Mouse (Mus musculus) stomach, postnatal 0 days (tissue): ENCODE results near the gene Tcte2. TPM values are rescaled to one million over a fixed set of nuclear protein-coding genes. Genes with fewer than 3 reads are reported as not detected.
A peak's percentile ranks its signal among the peaks of the same experiment; 100 is the strongest.
"Not testable (repeated sequence)": the region's sequence is repeated elsewhere in the genome, so short reads cannot be mapped to it uniquely, and the experiment has no call there.

Source experiments
- ATAC-seq: fragments of 200-750 bp; cut with Nextera tagmentation; 2 replicates; pipeline ENCODE4 v1.8.0; 2017; ENCODE audit not compliant: low FRiP score, low TSS enrichment
- DNase-seq: peaks from one replicate; pipeline ENCODE4 v3.0.0-alpha.2; 2016; ENCODE audit warnings: low spot score
- H3K27ac ChIP-seq: fragments of 300-500 bp; sonication (generic); replicated peaks from 2 replicates; pipeline ENCODE4 v1.5.1; 2014; ENCODE audit warnings: mild to moderate bottlenecking, control low read depth
- H3K27me3 ChIP-seq: fragments of 300-500 bp; sonication (generic); 2 replicates; pipeline ENCODE4 v1.6.1; 2014; ENCODE audit warnings: low read length; ENCODE audit not compliant: control insufficient read depth, insufficient read depth
- H3K36me3 ChIP-seq: fragments of 300-500 bp; sonication (generic); 2 replicates; pipeline ENCODE4 v1.6.1; 2014; ENCODE audit warnings: low read length, mixed read lengths; ENCODE audit not compliant: control insufficient read depth, insufficient read depth
- H3K4me1 ChIP-seq: fragments of 300-500 bp; sonication (generic); replicated peaks from 2 replicates; pipeline ENCODE4 v1.6.1; 2014; ENCODE audit warnings: antibody characterized with exemption; ENCODE audit not compliant: control insufficient read depth, insufficient read depth
- H3K4me2 ChIP-seq: fragments of 300-500 bp; sonication (generic); replicated peaks from 2 replicates; pipeline ENCODE4 v1.6.1; 2014; ENCODE audit warnings: low read depth, mild to moderate bottlenecking, control low read depth, moderate library complexity
- H3K4me3 ChIP-seq: fragments of 300-500 bp; sonication (generic); 2 replicates; pipeline ENCODE4 v1.5.1; 2014; ENCODE audit warnings: low read depth, low read length, control low read depth
- H3K9ac ChIP-seq: fragments of 300-500 bp; sonication (generic); 2 replicates; pipeline ENCODE4 v1.6.1; 2014; ENCODE audit warnings: mild to moderate bottlenecking, low read length, control low read depth, mixed read lengths
- H3K9me3 ChIP-seq: fragments of 300-500 bp; sonication (generic); 2 replicates; pipeline ENCODE4 v1.6.1; 2016; ENCODE audit warnings: low read length; ENCODE audit not compliant: control insufficient read depth
- CTCF ChIP-seq: IDR thresholded peaks from 2 replicates; pipeline ENCODE4 v1.5.1; 2016; ENCODE audit warnings: antibody characterized with exemption, low read depth, mild to moderate bottlenecking, moderate library complexity
- EP300 ChIP-seq: optimal IDR thresholded peaks from 2 replicates; pipeline ENCODE3; 2016; ENCODE audit warnings: antibody characterized with exemption
- WGBS: fragments of 180-500 bp; shearing (Covaris S2); extraction: QIAGEN DNeasy Blood & Tissue Kit; methylation state at CpG from one replicate; pipeline ENCODE4 v1.1.7; 2014; 5-methylcytosine and 5-hydroxymethylcytosine counted together
- polyA plus RNA-seq: library from polyadenylated mRNA; unstranded; fragments of >200 nt; fragmentation: Nextera tagmentation; extraction: Ambion mirVana; gene quantifications from 2 replicates; pipeline ENCODE4 v1.2.1, GENCODE M21; 2015

The Tcte2 gene
- polyA plus RNA-seq, 1 experiment from 2014 or later, result 3.3 TPM

GRCm38 (mm10) chr17:13781948-13782347, 20.3 kb upstream of the Tcte2 start:
- TF ChIP-seq EP300, result no peak
- TF ChIP-seq CTCF, result no peak

GRCm38 (mm10) chr17:13778865-13779264, 17.2 kb upstream of the Tcte2 start:
- H3K4me1 ChIP-seq, result no peaks in the 10 kb centered on the region
- no peaks in the 10 kb centered on the region for H3K9me3 ChIP-seq
- no peaks in the 10 kb centered on the region for H3K27me3 ChIP-seq
- 82% methylated on average over 1 of the region's 1 CpGs for WGBS
- H3K36me3 ChIP-seq, result no peaks in the 10 kb centered on the region
- ATAC-seq (no peak), DNase-seq (no peak)
- no peak for TF ChIP-seq CTCF
- no peak for TF ChIP-seq EP300
- no peak overlapping the region for H3K4me3 ChIP-seq
- no peak overlapping the region for H3K4me2 ChIP-seq
- no peak overlapping the region for H3K9ac ChIP-seq
- no peak overlapping the region for H3K27ac ChIP-seq

More at GRCm38 (mm10) chr17:13781948-13782347, 20.3 kb upstream of the Tcte2 start:
- no peaks in the 10 kb centered on the region for H3K27me3 ChIP-seq
- no peaks in the 10 kb centered on the region for H3K36me3 ChIP-seq
- DNase-seq (no peak), ATAC-seq (no peak)
- no peak overlapping the region for H3K4me2 ChIP-seq
- no peaks in the 10 kb centered on the region for H3K4me1 ChIP-seq
- H3K4me3 ChIP-seq, result no peak overlapping the region
- no peaks in the 10 kb centered on the region for H3K9me3 ChIP-seq
- no peak overlapping the region for H3K27ac ChIP-seq
- H3K9ac ChIP-seq, result no peak overlapping the region
- WGBS, result 90% methylated on average over 5 of the region's 5 CpGs

GRCm38 (mm10) chr17:13777676-13778075, 16.1 kb upstream of the Tcte2 start:
- WGBS, result 53% methylated on average over 2 of the region's 2 CpGs
- Histone ChIP-seq H3K9me3 (no peaks in the 10 kb centered on the region), H3K4me2 (no peak overlapping the region), H3K4me1 (no peaks in the 10 kb centered on the region), H3K9ac (no peak overlapping the region), H3K4me3 (no peak overlapping the region), H3K27me3 (no peaks in the 10 kb centered on the region), H3K36me3 (no peaks in the 10 kb centered on the region), H3K27ac (no peak overlapping the region)
- ATAC-seq (no peak), DNase-seq (no peak)
- TF ChIP-seq EP300 (no peak), CTCF (no peak)

GRCm38 (mm10) chr17:13769256-13769655, 7.6 kb upstream of the Tcte2 start:
- TF ChIP-seq CTCF (peak; percentile 57), EP300 (no peak)
- Histone ChIP-seq H3K9ac (no peak overlapping the region), H3K4me2 (no peak overlapping the region), H3K27ac (no peak overlapping the region), H3K4me1 (no peaks in the 10 kb centered on the region), H3K9me3 (no peaks in the 10 kb centered on the region), H3K36me3 (no peaks in the 10 kb centered on the region), H3K4me3 (no peak overlapping the region), H3K27me3 (no peaks in the 10 kb centered on the region)
- ATAC-seq (no peak), DNase-seq (peak; percentile 35)
- 92% methylated on average over 3 of the region's 3 CpGs for WGBS

GRCm38 (mm10) chr17:13768531-13768930, 6.9 kb upstream of the Tcte2 start:
- H3K4me1 ChIP-seq, result no peaks in the 10 kb centered on the region
- H3K9ac ChIP-seq, result no peak overlapping the region
- H3K36me3 ChIP-seq, result no peaks in the 10 kb centered on the region
- H3K9me3 ChIP-seq, result no peaks in the 10 kb centered on the region
- no peak for TF ChIP-seq CTCF
- TF ChIP-seq EP300, result no peak
- ATAC-seq (peak; percentile 70; the same call in 1 of the 2 replicates), DNase-seq (no peak)
- 38% methylated on average over 1 of the region's 1 CpGs for WGBS
- no peaks in the 10 kb centered on the region for H3K27me3 ChIP-seq
- H3K27ac ChIP-seq, result peak overlapping the region; percentile 20; the same call in 1 of the 2 replicates
- no peak overlapping the region for H3K4me3 ChIP-seq
- H3K4me2 ChIP-seq, result no peak overlapping the region

- 78% methylated on average over 2 of the region's 2 CpGs for WGBS
- H3K36me3 ChIP-seq, H3K27me3 ChIP-seq, H3K4me2 ChIP-seq, H3K4me3 ChIP-seq, DNase-seq, H3K27ac ChIP-seq, H3K9ac ChIP-seq, H3K9me3 ChIP-seq, H3K4me1 ChIP-seq, ATAC-seq: not testable (repeated sequence)
Observed at GRCm38 (mm10) chr17:13764911-13765310, 3.3 kb upstream of the Tcte2 start.
